Mouse (Mus musculus) midbrain, embryonic 14.5 days (tissue): ENCODE measurements around the gene Wars2. TPM values are rescaled to one million over a fixed set of nuclear protein-coding genes. Genes with fewer than 3 reads are reported as not detected.

ENCODE experiments used
- ATAC-seq: fragments of 200-750 bp; cut with Nextera tagmentation; 2 replicates; pipeline ENCODE4 v1.8.0; 2017; ENCODE audit warnings: moderate number of reproducible peaks, moderate library complexity; ENCODE audit not compliant: low FRiP score, low TSS enrichment
- DNase-seq: peaks from one replicate; pipeline ENCODE4 v3.0.0-alpha.2; 2015
- H3K27ac ChIP-seq: fragments of 300-500 bp; sonication (generic); replicated peaks from 2 replicates; pipeline ENCODE4 v1.5.1; 2014; ENCODE audit warnings: mild to moderate bottlenecking, low read depth, low read length, moderate library complexity
- H3K27me3 ChIP-seq: fragments of 300-500 bp; sonication (generic); 2 replicates; pipeline ENCODE4 v1.6.1; 2014; ENCODE audit warnings: low read length, control low read depth, mixed read lengths; ENCODE audit not compliant: control insufficient read depth, insufficient read depth
- H3K36me3 ChIP-seq: fragments of 300-500 bp; sonication (generic); 2 replicates; pipeline ENCODE4 v1.6.1; 2014; ENCODE audit warnings: low read length, control low read depth; ENCODE audit not compliant: control insufficient read depth, insufficient read depth
- H3K4me1 ChIP-seq: fragments of 300-500 bp; sonication (generic); 2 replicates; pipeline ENCODE4 v1.6.1; 2014; ENCODE audit warnings: mild to moderate bottlenecking, antibody characterized with exemption, low read length, control low read depth; ENCODE audit not compliant: control insufficient read depth, insufficient read depth
- H3K4me2 ChIP-seq: fragments of 300-500 bp; sonication (generic); 2 replicates; pipeline ENCODE4 v1.6.1; 2014; ENCODE audit warnings: mild to moderate bottlenecking, low read length, moderate library complexity
- H3K4me3 ChIP-seq: fragments of 300-500 bp; sonication (generic); replicated peaks from 2 replicates; pipeline ENCODE4 v1.5.1; 2014; ENCODE audit warnings: low read depth, low read length
- H3K9ac ChIP-seq: fragments of 300-500 bp; sonication (generic); replicated peaks from 2 replicates; pipeline ENCODE4 v1.6.1; 2014; ENCODE audit warnings: mild to moderate bottlenecking, low read length, moderate library complexity
- H3K9me3 ChIP-seq: fragments of 300-500 bp; sonication (generic); 2 replicates; pipeline ENCODE4 v1.6.1; 2016; ENCODE audit warnings: low read length, control low read depth, mixed read lengths; ENCODE audit not compliant: control insufficient read depth
- WGBS: fragments of 180-500 bp; shearing (Covaris S2); extraction: QIAGEN DNeasy Blood & Tissue Kit; methylation state at CpG from one replicate; pipeline ENCODE4 v1.1.7; 2014; 5-methylcytosine and 5-hydroxymethylcytosine counted together
- polyA plus RNA-seq: library from polyadenylated mRNA; unstranded; fragments of >200 nt; fragmentation: Nextera tagmentation; extraction: Ambion mirVana; gene quantifications from 2 replicates; pipeline ENCODE4 v1.2.1, GENCODE M21; 2014

Wars2 gene
- polyA plus RNA-seq, 1 experiment from 2014 or later: 6.3 TPM

DNA sequence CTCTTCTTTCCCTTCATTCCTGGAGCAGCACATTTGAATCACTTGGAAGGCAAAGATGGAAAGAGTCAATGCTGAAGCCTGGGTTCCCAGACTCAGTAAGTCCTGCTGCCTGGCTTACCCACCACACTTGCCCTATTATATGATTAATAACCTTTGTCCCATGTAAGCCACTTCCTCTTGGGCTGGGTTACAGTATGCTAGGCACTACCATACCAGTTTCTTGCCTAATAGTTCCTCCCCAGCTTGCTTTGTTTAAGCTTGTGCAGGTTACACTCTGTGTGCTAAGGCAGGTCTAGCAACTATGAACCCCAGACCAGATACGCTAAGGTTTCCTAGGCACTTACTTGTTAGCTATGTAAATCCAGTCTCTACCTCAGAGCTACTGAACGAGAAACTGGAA, 86.9 kb downstream of the Wars2 start:
- Histone ChIP-seq H3K36me3 (no peaks in the 10 kb centered on the region), H3K4me3 (no peak overlapping the region), H3K9me3 (no peaks in the 10 kb centered on the region), H3K27me3 (peaks cover 10% of the 10 kb centered on the region; the same call in 1 of the 2 replicates), H3K4me2 (no peak overlapping the region), H3K9ac (no peak overlapping the region), H3K27ac (no peak overlapping the region), H3K4me1 (no peaks in the 10 kb centered on the region)
- ATAC-seq (no peak), DNase-seq (no peak)
- 84% methylated on average over 2 of the region's 2 CpGs for WGBS

- ATAC-seq: no peak
- no peak overlapping the region for H3K4me3 ChIP-seq
- 11% methylated on average over 20 of the region's 20 CpGs for WGBS
These were observed 92.8 kb downstream of the Wars2 start for GRCm38 (mm10) chr3:99233393-99234318.

DNA sequence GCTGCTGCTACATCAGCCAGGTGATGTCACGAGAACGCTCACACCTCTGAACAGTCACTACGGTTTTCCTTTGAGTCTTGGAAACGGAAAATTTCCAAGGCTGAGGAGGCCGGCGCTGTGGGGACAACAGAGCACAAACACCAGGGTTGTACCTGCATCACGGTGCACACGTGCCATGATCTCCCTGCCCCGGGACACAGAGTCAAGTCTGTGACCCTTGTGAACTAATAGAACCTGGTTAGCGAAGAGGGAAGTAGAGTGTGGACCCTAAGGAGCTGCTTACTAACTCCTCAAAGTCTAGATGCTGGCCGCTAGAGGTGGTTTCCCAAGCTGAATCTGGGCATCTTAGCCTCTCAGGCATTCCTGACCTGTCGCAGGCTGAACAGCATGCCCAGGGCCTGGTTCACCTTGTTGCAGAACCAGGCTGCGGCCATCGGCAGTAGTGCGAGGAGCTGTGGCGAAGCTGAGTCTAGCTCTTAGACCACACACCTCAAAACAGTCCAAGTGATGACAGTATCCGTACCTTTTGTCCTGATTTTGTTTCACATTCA, 93.5 kb downstream of the Wars2 start:
- Histone ChIP-seq H3K9ac (no peak overlapping the region), H3K27ac (no peak overlapping the region), H3K4me1 (no peaks in the 10 kb centered on the region), H3K9me3 (no peaks in the 10 kb centered on the region), H3K27me3 (peaks cover 74% of the 10 kb centered on the region), H3K4me3 (no peak overlapping the region), H3K36me3 (no peaks in the 10 kb centered on the region), H3K4me2 (no peak overlapping the region)
- ATAC-seq (no peak), DNase-seq (peak; percentile 15)
- WGBS: 4% methylated on average over 17 of the region's 17 CpGs

More at GRCm38 (mm10) chr3:99233393-99234318, 92.8 kb downstream of the Wars2 start:
- DNase-seq: peak; percentile 83
- Histone ChIP-seq H3K9ac (no peak overlapping the region), H3K4me1 (no peaks in the 10 kb centered on the region), H3K27ac (no peak overlapping the region), H3K36me3 (no peaks in the 10 kb centered on the region), H3K27me3 (peaks cover 67% of the 10 kb centered on the region), H3K9me3 (no peaks in the 10 kb centered on the region), H3K4me2 (0 out of 2 replicates have a peak overlapping the region, but pooled peaks have one; percentile 1)

DNA sequence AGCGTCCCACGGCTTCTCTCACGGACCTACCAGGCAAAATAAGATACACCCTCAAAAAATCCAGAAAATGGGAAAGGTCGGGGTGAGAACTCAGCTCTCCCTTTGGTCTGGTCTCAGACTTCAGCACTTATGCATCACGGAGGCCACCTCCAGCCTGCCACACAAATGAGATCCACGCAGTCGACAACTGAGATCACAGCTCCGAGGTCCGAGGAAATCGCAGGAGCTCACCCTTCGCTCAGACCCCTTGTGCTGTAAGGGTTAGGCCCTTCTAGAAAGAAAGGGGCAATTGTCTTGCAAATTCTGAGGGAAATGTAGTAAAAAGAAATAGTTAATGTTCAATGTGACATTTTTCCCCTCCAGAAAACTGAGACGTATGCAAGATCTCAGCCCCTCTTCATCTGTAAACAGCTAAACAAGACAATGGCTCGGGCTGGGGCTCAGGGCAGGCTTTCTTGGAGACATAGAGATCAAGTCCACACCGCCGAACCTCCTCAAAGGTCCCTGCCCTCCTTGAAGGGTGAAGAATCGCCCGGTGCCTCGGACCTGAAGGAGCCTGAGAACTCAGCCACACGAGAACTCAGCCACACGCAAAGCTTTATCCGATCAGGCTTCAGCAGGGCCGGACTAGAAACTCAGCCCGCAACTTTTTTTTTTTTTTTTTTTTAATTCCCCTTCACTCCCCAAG, 94.4 kb downstream of the Wars2 start:
- WGBS: 3% methylated on average over 23 of the region's 23 CpGs
- Histone ChIP-seq H3K9ac (no peak overlapping the region), H3K4me1 (no peaks in the 10 kb centered on the region), H3K27me3 (peaks cover 83% of the 10 kb centered on the region), H3K9me3 (no peaks in the 10 kb centered on the region), H3K4me2 (no peak overlapping the region), H3K4me3 (no peak overlapping the region), H3K27ac (no peak overlapping the region), H3K36me3 (no peaks in the 10 kb centered on the region)
- ATAC-seq (no peak), DNase-seq (peak; percentile 10)

DNA sequence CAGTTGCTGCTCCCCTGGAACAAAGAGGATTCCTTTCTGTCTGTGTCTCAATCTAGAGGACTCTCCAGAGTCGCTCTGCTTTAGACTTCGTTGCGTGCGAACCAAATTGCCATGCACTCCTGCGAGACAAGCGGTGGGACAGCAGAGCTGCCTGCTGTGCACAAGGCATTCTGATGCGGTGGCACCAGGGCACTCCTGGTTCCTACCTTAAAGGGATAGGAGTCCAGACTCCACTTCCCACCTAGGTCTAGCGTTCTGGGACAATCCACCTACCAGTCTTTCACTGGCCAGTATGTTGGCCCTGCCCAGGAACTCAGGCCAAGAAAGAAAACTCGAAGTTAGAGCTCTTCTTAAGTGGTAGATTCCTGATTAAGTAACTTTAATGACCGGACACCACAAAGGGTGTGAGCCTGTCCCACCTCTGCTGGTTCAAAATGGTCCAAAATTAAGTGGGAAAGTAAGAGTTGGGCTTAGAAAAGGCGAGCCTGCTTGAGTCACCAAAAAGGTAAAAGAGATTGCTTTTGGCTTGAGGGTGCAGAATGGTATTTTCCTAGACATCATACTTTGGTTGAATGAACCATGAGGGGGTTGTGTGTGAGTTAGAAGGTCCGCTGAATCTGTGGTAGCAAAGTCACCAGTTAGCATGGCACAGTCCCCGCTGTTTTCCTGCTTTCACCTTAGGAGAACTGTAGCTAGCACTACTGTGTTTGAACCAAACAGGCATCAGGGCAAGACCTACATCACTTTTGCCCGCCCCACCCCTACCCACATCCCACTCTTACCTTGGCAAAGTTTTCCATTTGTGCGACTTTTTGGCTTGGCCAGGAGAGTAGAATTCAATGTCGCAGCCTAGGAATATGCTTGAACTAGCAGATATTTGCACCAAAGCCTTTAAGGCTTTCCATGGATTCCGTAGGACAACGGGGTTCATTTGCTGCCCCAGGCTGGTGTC, 95.2 kb downstream of the Wars2 start:
- 3% methylated on average over 18 of the region's 18 CpGs for WGBS
- Histone ChIP-seq H3K27ac (no peak overlapping the region), H3K27me3 (peaks cover 91% of the 10 kb centered on the region), H3K9me3 (no peaks in the 10 kb centered on the region), H3K4me1 (no peaks in the 10 kb centered on the region), H3K9ac (no peak overlapping the region), H3K36me3 (no peaks in the 10 kb centered on the region), H3K4me3 (no peak overlapping the region), H3K4me2 (no peak overlapping the region)
- DNase-seq: peak; percentile 31
- no peak for ATAC-seq

- H3K9ac ChIP-seq: no peak overlapping the region
- 0% methylated on average over 1 of the region's 1 CpGs for WGBS
- no peak for ATAC-seq
These were observed 97.8 kb downstream of the Wars2 start for GRCm38 (mm10) chr3:99238691-99239090.

GRCm38 (mm10) chr3:99239301-99240045, 98.6 kb downstream of the Wars2 start:
- Histone ChIP-seq H3K9me3 (no peaks in the 10 kb centered on the region), H3K27me3 (peaks cover 97% of the 10 kb centered on the region), H3K4me1 (no peaks in the 10 kb centered on the region), H3K4me3 (no peak overlapping the region), H3K36me3 (no peaks in the 10 kb centered on the region), H3K27ac (no peak overlapping the region), H3K4me2 (no peak overlapping the region), H3K9ac (no peak overlapping the region)
- ATAC-seq: no peak
- no peak for DNase-seq
- 1% methylated on average over 20 of the region's 20 CpGs for WGBS

More at GRCm38 (mm10) chr3:99238691-99239090, 97.8 kb downstream of the Wars2 start:
- DNase-seq: no peak
- Histone ChIP-seq H3K4me1 (no peaks in the 10 kb centered on the region), H3K27me3 (peaks cover 97% of the 10 kb centered on the region), H3K4me2 (no peak overlapping the region), H3K4me3 (no peak overlapping the region), H3K27ac (no peak overlapping the region), H3K9me3 (no peaks in the 10 kb centered on the region), H3K36me3 (no peaks in the 10 kb centered on the region)
